Mouse (Mus musculus): ENCODE data around the gene Acot11. TPM values are rescaled to one million over a fixed set of nuclear protein-coding genes. Genes with fewer than 3 reads are reported as not detected.

The Acot11 gene
- polyA plus RNA-seq, 1 experiment from 2014 or later = 4.7 TPM

GRCm38 (mm10) chr4:106837964-106838363 is 33.2 kb upstream of the Acot11 start:
- ATAC-seq (ENCODE audit: insufficient read depth) = no peak
- Histone ChIP-seq H3K9ac (peak overlapping the region; percentile 48), H3K4me1 (replicated peaks) (peaks cover 51% of the 10 kb centered on the region)

GRCm38 (mm10) chr4:106837425-106837824 is 32.6 kb upstream of the Acot11 start:
- no peaks in the 10 kb centered on the region for H3K36me3 ChIP-seq (replicated peaks)
- peak overlapping the region; percentile 71 for H3K4me2 ChIP-seq
- H3K27ac ChIP-seq (replicated peaks) = no peak overlapping the region
- H3K9ac ChIP-seq = peak overlapping the region; percentile 48
- ATAC-seq (ENCODE audit: insufficient read depth) = no peak
- H3K27me3 ChIP-seq = peaks cover 21% of the 10 kb centered on the region
- peaks cover 48% of the 10 kb centered on the region for H3K4me1 ChIP-seq (replicated peaks)
- H3K4me3 ChIP-seq (replicated peaks) = no peak overlapping the region
- H3K9me3 ChIP-seq (replicated peaks) = no peaks in the 10 kb centered on the region
- 5% methylated on average over 9 of the region's 9 CpGs for WGBS (ENCODE audit: insufficient replicate concordance)

More at GRCm38 (mm10) chr4:106837964-106838363, 33.2 kb upstream of the Acot11 start:
- Histone ChIP-seq H3K9me3 (replicated peaks) (no peaks in the 10 kb centered on the region), H3K36me3 (replicated peaks) (no peaks in the 10 kb centered on the region), H3K27me3 (peaks cover 21% of the 10 kb centered on the region), H3K4me3 (replicated peaks) (peak overlapping the region; percentile 30), H3K27ac (replicated peaks) (no peak overlapping the region), H3K4me2 (peak overlapping the region; percentile 71)
- 3% methylated on average over 15 of the region's 18 CpGs for WGBS (ENCODE audit: insufficient replicate concordance)

- H3K4me3 ChIP-seq (replicated peaks) = no peak overlapping the region
- no peak overlapping the region for H3K27ac ChIP-seq (replicated peaks)
- H3K27me3 ChIP-seq = peaks cover 41% of the 10 kb centered on the region
- no peaks in the 10 kb centered on the region for H3K9me3 ChIP-seq (replicated peaks)
- ATAC-seq (ENCODE audit: insufficient read depth) = 0 out of 2 replicates have a peak, but pooled peaks have one; percentile 16
- H3K4me1 ChIP-seq (replicated peaks) = peaks cover 45% of the 10 kb centered on the region
- WGBS (ENCODE audit: insufficient replicate concordance) = 17% methylated on average over 6 of the region's 6 CpGs
- no peak overlapping the region for H3K9ac ChIP-seq
- H3K4me2 ChIP-seq = no peak overlapping the region
- no peaks in the 10 kb centered on the region for H3K36me3 ChIP-seq (replicated peaks)
These were observed 25.8 kb upstream of the Acot11 start for GRCm38 (mm10) chr4:106830545-106831112.

DNA sequence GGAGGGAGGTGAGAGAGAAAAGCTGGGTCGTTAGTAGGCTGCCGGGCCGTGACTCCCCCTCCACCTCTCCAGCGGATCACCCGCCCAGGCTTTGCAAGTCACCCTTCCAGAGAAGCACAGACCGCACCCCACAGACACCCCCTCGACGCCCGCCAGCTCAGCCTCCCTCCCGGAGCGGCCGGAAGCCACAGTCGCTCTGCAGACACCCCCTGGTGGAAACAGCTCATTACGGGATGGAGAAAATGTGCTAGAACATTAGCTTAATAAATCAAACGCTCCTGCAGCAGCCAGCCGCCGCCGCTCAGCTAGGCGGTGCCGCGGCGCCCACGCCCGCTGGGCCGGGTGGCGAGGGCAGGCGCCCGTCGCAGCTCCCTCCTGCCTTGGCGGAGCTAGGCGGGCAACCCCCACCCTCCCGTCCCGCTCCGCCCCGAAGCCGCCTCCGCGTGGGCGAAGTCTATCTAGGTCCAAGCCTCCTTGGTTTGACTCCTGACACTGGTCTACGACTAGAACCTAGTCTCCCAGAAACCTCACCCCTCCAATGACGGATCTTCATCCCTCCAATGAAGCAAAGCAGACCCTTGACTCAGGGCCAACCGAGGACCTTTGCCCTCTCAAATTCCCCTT is 23.1 kb upstream of the Acot11 start:
- Histone ChIP-seq H3K27ac (replicated peaks) (peak overlapping the region; percentile 9; the same call in 1 of the 2 replicates), H3K9ac (peak overlapping the region; percentile 26; the same call in 1 of the 2 replicates), H3K4me3 (replicated peaks) (peak overlapping the region; percentile 46), H3K4me2 (peak overlapping the region; percentile 80), H3K27me3 (peaks cover 61% of the 10 kb centered on the region), H3K9me3 (replicated peaks) (no peaks in the 10 kb centered on the region), H3K4me1 (replicated peaks) (peaks cover 45% of the 10 kb centered on the region), H3K36me3 (replicated peaks) (no peaks in the 10 kb centered on the region)
- under 1% methylated on average over 42 of the region's 42 CpGs for WGBS (ENCODE audit: insufficient replicate concordance)
- peak; percentile 76 for ATAC-seq (ENCODE audit: insufficient read depth)

DNA sequence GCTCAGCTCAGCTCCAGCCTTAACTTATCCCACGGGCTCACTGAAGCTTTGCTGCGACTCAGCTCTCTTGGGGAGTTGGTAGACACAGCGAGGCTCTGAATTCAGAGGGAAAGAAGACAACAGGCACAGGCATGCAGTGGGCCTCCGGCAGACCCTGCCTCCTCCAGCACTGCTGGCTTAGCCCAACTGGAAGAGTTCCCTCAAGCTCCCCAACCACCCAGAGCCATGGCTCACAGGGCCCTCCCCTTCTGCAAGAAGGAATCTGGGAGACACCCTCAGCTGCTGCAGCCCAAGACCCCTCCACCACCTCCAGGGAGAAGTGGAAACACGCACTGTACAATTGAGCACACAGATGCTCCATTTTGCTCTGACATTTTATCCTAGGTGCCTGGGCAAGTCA is 20.4 kb upstream of the Acot11 start:
- Histone ChIP-seq H3K4me2 (no peak overlapping the region), H3K9ac (no peak overlapping the region), H3K27ac (replicated peaks) (no peak overlapping the region), H3K27me3 (peaks cover 70% of the 10 kb centered on the region), H3K36me3 (replicated peaks) (no peaks in the 10 kb centered on the region), H3K4me1 (replicated peaks) (peaks cover 29% of the 10 kb centered on the region), H3K4me3 (replicated peaks) (no peak overlapping the region), H3K9me3 (replicated peaks) (no peaks in the 10 kb centered on the region)
- WGBS (ENCODE audit: insufficient replicate concordance) = 59% methylated on average over 5 of the region's 5 CpGs
- ATAC-seq (ENCODE audit: insufficient read depth) = no peak

- H3K27ac ChIP-seq (replicated peaks) = no peak overlapping the region
- H3K36me3 ChIP-seq (replicated peaks) = no peaks in the 10 kb centered on the region
- H3K9me3 ChIP-seq (replicated peaks) = no peaks in the 10 kb centered on the region
- H3K27me3 ChIP-seq = peaks cover 27% of the 10 kb centered on the region
- no peaks in the 10 kb centered on the region for H3K4me1 ChIP-seq (replicated peaks)
- no peak overlapping the region for H3K4me3 ChIP-seq (replicated peaks)
- no peak for ATAC-seq (ENCODE audit: insufficient read depth)
- H3K4me2 ChIP-seq = no peak overlapping the region
- H3K9ac ChIP-seq = no peak overlapping the region
These were observed 14.6 kb upstream of the Acot11 start for GRCm38 (mm10) chr4:106819404-106819803.

DNA sequence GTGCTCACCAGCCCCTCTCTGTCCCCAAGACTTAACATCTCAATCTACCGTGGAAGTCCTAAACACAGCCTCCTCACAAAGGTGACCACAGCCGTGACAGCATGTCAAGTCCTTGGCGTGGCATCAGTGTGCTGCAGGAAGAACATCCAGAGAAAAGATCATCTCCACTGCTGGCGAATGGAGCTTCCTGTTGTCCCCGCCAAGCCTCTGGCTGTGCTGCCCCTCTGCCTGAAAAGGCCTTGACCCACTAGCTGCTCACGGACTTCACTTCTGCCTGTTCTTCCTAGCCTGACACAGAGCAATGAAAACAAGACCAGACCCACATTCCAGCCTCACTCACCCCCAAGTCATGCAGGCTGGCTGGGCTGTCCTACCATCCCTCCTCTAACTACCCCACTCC is 13.5 kb upstream of the Acot11 start:
- no peak overlapping the region for H3K4me2 ChIP-seq
- H3K27me3 ChIP-seq = peaks cover 24% of the 10 kb centered on the region
- H3K4me1 ChIP-seq (replicated peaks) = no peaks in the 10 kb centered on the region
- H3K4me3 ChIP-seq (replicated peaks) = no peak overlapping the region
- 43% methylated on average over 6 of the region's 6 CpGs for WGBS (ENCODE audit: insufficient replicate concordance)
- no peaks in the 10 kb centered on the region for H3K9me3 ChIP-seq (replicated peaks)
- H3K36me3 ChIP-seq (replicated peaks) = no peaks in the 10 kb centered on the region
- H3K27ac ChIP-seq (replicated peaks) = no peak overlapping the region
- no peak for ATAC-seq (ENCODE audit: insufficient read depth)
- H3K9ac ChIP-seq = no peak overlapping the region

DNA sequence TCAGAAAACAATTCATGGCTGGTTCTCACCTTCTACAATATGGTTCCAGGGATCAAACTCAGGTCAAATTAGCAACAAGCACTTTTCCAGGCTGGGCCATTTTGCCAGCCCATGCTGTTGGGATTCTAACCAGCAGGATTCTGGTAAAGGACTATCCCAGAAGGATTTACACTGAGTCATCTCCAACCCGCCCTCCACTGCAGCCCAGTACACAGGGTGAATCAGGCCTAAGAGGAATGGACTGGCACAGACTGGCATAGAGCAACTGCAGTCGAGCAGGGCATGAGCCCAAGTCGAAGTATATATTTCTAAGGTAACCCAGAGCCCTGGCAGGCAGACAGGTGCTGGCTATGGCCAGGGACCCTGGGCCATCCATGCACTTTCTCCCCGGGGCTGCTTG is 12.2 kb upstream of the Acot11 start:
- 62% methylated on average over 4 of the region's 4 CpGs for WGBS (ENCODE audit: insufficient replicate concordance)
- ATAC-seq (ENCODE audit: insufficient read depth) = no peak
- H3K4me2 ChIP-seq = no peak overlapping the region

GRCm38 (mm10) chr4:106815396-106816324 is 10.9 kb upstream of the Acot11 start:
- H3K27ac ChIP-seq (replicated peaks) = no peak overlapping the region
- no peaks in the 10 kb centered on the region for H3K9me3 ChIP-seq (replicated peaks)
- H3K27me3 ChIP-seq = peaks cover 11% of the 10 kb centered on the region
- no peak overlapping the region for H3K4me3 ChIP-seq (replicated peaks)
- H3K4me1 ChIP-seq (replicated peaks) = no peaks in the 10 kb centered on the region
- ATAC-seq (ENCODE audit: insufficient read depth) = no peak
- no peak overlapping the region for H3K9ac ChIP-seq
- no peak overlapping the region for H3K4me2 ChIP-seq
- H3K36me3 ChIP-seq (replicated peaks) = no peaks in the 10 kb centered on the region
- 72% methylated on average over 25 of the region's 25 CpGs for WGBS (ENCODE audit: insufficient replicate concordance)

More for the DNA sequence above, 12.2 kb upstream of the Acot11 start:
- Histone ChIP-seq H3K27ac (replicated peaks) (no peak overlapping the region), H3K4me3 (replicated peaks) (no peak overlapping the region), H3K9me3 (replicated peaks) (no peaks in the 10 kb centered on the region), H3K9ac (no peak overlapping the region), H3K4me1 (replicated peaks) (no peaks in the 10 kb centered on the region), H3K27me3 (peaks cover 18% of the 10 kb centered on the region), H3K36me3 (replicated peaks) (no peaks in the 10 kb centered on the region)

DNA sequence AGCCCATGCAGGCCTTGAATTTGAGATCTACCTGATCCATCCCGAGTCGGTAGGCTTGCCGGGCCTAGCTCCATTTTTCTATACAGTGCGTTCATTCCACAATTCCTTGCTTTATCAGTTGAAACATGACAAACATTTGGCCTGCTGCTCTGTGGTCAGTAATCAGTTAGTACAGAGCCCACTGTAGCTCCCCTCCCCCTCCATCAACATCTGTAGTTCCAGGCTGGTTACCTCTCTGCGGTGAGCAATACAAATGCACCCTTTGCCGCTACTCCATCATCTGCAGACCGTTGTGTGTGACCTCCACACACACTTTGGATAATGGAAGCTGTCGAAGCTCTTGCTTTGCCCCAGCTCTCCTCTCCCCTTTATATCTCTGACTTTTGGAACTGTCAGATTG is 6.4 kb upstream of the Acot11 start:
- 62% methylated on average over 8 of the region's 8 CpGs for WGBS (ENCODE audit: insufficient replicate concordance)
- Histone ChIP-seq H3K9ac (no peak overlapping the region), H3K9me3 (replicated peaks) (no peaks in the 10 kb centered on the region), H3K4me3 (replicated peaks) (no peak overlapping the region), H3K4me2 (no peak overlapping the region), H3K4me1 (replicated peaks) (peaks cover 5% of the 10 kb centered on the region), H3K27me3 (peaks cover 4% of the 10 kb centered on the region; the same call in 1 of the 2 replicates), H3K27ac (replicated peaks) (no peak overlapping the region), H3K36me3 (replicated peaks) (no peaks in the 10 kb centered on the region)
- no peak for ATAC-seq (ENCODE audit: insufficient read depth)

DNA sequence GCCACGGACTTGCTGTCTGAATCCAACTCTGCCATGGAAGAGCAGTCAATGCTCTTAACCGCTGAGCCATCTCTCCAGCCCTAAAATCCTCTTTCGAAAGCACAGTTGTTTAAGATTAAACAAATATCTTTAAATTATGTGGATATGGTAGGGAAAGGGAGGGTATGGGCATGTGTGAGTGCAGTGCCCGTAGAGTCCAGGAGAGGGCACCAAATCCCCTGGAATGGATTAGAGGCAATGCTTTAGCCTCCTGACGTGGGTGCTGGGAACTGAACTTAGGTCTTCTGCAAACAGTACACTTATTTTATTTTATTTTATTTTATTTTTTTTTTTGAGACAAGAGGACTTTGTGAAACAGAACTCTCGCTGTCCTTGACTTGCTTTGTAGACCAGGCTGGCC is 5.2 kb upstream of the Acot11 start:
- Histone ChIP-seq H3K4me3 (replicated peaks) (no peak overlapping the region), H3K9me3 (replicated peaks) (no peaks in the 10 kb centered on the region), H3K4me1 (replicated peaks) (peaks cover 16% of the 10 kb centered on the region), H3K27ac (replicated peaks) (no peak overlapping the region), H3K36me3 (replicated peaks) (no peaks in the 10 kb centered on the region), H3K27me3 (no peaks in the 10 kb centered on the region), H3K9ac (no peak overlapping the region), H3K4me2 (no peak overlapping the region)
- 79% methylated on average over 6 of the region's 6 CpGs for WGBS (ENCODE audit: insufficient replicate concordance)
- no peak for ATAC-seq (ENCODE audit: insufficient read depth)

All from liver, embryonic 15.5 days (tissue).